Mouse (Mus musculus): ENCODE results near the gene Fbxw11. TPM values are rescaled to one million over a fixed set of nuclear protein-coding genes. Genes with fewer than 3 reads are reported as not detected.
"Not testable (repeated sequence)": the region's sequence is repeated elsewhere in the genome, so short reads cannot be mapped to it uniquely, and the experiment has no call there.

The Fbxw11 gene
- 49.9 and 58.7 TPM in 2 replicates for total RNA-seq (2017)

DNA sequence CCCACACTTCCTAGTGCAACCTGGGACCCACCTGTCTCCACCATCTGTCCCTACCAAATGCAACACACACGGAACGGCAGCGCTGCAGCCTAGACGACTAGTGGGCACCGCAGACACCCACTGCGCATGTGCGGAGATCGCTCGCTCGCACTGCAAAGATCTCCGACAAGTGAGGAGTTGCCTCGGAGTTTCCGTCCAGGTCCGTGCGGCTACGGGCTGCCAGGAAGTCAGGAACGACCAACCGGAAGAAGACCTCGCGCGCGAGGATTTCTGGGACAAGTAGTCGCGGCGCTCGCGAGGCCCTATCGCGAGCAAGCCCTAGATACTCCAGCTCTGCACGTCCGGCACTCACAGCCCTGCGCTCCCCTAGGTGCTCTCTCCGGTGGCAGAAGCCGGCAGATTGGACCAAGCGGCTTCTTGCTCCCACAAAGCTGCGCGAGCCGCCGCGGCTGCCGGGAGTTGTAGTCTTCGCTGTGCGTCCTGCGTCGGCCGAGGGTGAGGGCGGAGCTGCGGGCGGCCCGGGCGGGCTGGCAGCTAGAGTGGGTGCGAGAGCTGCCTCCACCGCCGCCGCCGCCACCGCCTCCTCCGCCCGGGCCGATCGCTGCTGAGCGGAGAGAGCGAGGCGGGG, at the start of gene Fbxw11:
Gene Fbxw11, plus strand, starts transcription at position 476 of the 628 bp plus-strand sequence.
- ATAC-seq (ENCODE audit: extremely low read depth, insufficient number of reproducible peaks, low FRiP score, poor library complexity, severe bottlenecking) = peak; percentile 82

DNA sequence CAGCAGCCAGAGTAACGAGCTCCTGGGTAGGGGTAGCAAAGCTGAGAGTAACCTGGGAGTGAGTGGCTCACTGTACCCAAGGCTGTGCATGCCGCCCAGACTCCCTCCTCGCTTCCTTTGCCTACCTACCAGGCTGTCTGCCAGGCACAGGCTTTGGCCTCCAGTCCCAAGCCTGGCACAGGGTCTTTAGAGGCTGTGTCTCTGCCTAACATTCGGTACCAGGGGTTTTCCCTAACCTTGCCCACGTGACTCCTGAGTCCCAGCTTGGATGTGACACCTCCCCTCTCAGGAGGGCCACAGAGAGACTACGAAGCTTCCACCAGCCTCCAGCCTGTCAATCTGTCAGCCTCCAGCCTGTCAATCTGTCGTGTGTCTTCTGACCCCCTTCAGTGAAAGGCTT, 49.4 kb upstream of the Fbxw11 start:
- ATAC-seq (ENCODE audit: extremely low read depth, insufficient number of reproducible peaks, low FRiP score, poor library complexity, severe bottlenecking) = no peak

- ATAC-seq (ENCODE audit: extremely low read depth, insufficient number of reproducible peaks, low FRiP score, poor library complexity, severe bottlenecking) = no peak
These were observed 48.4 kb upstream of the Fbxw11 start for GRCm38 (mm10) chr11:32594122-32594521.

- ATAC-seq (ENCODE audit: extremely low read depth, insufficient number of reproducible peaks, low FRiP score, poor library complexity, severe bottlenecking) = no peak
These were observed 42.2 kb upstream of the Fbxw11 start for GRCm38 (mm10) chr11:32600371-32600770.

DNA sequence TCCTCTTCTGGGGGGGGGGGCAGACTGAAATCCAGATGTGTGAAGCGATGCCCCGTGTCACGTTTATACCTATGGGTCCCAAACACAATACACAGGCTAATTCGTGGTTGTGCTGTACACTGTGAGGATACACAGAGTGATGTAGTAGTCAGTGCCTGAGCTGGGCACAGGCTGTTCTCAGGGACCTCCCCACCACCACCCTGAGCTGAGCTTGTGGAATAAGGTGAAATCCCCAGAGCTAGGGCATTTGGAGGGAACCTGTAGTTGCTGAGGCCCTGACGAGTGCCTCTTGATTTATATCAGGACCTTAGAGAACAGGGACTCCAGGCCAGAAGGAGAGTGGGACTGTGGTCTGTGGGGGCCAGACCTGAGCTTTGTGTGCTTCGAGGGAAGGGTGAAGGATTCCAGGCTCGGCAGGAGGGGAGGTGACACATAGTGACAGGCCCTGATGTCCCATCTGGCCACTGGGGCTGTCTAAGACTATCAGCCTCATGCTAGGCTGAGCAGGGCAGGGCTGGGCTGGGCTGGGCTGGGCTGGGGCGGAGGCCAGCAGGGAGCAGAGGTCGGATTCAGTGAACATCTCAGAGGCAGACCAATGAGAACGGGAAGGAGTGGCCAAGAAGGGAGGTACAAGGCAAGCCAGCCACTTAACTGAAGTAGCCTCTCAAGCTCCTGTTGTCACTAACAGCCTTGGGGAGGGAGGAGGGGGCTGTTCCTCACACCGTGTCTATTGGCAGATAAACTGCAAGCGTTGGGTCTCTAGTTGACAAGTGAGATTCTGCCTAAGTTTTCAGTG, 40.8 kb upstream of the Fbxw11 start:
- ATAC-seq (ENCODE audit: extremely low read depth, insufficient number of reproducible peaks, low FRiP score, poor library complexity, severe bottlenecking) = no peak

DNA sequence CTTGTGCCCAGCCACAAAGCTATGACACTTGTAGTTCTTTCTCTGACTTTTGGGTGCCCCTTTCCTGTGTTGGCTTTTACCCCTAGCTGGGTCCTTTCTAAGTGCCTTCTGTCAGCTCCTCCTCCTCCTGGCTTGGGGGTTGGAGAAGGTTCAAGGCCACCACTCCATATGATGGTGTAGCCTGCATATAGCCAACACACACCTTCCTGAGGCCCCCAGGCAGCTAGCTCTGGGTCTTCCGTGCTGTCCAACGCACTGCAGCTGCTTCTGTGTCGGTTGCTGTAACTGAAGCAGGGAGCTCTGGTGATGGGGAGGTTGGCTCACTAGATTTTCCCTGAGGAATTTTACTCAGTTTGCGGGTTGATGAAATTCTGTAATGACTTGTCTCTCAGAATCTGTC, 37.9 kb upstream of the Fbxw11 start:
- ATAC-seq (ENCODE audit: extremely low read depth, insufficient number of reproducible peaks, low FRiP score, poor library complexity, severe bottlenecking) = no peak

GRCm38 (mm10) chr11:32605131-32605860, 37.2 kb upstream of the Fbxw11 start:
- ATAC-seq (ENCODE audit: extremely low read depth, insufficient number of reproducible peaks, low FRiP score, poor library complexity, severe bottlenecking) = no peak

GRCm38 (mm10) chr11:32605907-32606306, 36.6 kb upstream of the Fbxw11 start:
- no peak for ATAC-seq (ENCODE audit: extremely low read depth, insufficient number of reproducible peaks, low FRiP score, poor library complexity, severe bottlenecking)

DNA sequence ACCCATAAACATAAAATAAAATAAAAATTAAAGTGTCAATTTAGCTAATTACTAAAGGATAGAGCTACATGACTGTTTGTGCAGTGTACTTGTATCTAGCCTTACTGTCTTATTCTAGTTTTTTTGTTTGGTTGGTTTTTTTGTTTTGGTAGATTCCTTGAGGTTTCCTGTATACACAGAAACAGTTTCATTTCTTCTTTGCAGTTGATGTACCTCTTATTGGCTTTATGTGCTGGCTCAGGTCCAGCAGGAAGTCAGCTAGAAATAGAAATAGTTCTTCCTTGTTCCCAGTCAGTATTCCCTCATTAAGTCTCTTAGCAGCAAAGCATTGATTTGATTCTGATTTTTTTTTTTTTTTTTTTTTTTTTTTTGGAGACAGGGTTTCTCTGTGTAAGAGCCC, 35.2 kb upstream of the Fbxw11 start:
- ATAC-seq (ENCODE audit: extremely low read depth, insufficient number of reproducible peaks, low FRiP score, poor library complexity, severe bottlenecking) = no peak

DNA sequence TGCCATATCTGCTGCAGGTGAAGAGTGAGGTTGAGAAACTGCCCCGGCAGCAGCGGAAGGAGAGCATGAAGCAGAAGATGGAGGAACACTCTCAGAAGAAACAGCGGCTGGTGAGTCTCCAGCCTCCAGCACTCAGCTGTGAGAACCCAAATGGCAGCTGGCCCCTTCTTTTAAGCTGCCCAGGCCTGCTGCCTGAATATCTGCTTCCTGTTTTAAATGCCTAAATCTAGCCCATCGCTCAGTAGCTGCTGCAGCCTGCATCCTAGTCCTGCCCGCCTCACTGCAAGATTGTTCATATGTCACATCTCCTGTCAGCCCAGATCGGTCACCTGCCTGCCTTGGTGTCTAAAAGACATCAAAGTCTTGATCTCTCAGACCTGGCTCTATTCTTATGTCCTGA, 31.9 kb upstream of the Fbxw11 start:
- ATAC-seq (ENCODE audit: extremely low read depth, insufficient number of reproducible peaks, low FRiP score, poor library complexity, severe bottlenecking) = no peak

DNA sequence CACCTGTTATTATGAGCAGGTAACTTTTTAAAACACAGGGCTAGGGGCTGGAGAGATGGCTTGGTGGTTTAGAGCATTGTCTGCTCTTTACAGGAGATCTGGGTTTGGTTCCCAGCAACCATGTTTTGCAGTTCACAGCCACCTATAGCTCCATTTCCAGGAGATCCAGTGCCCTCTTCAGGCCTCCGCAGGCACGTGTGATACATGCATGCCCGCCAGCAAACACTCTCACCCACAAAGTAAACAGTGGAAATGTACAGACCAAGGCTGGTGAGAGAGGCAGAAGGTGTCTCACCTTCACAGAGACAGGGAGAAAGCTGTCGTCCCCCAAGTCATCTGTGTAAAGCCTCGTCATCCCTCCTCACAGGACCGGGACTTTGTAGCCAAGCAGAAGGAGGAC, 30.2 kb upstream of the Fbxw11 start:
- no peak for ATAC-seq (ENCODE audit: extremely low read depth, insufficient number of reproducible peaks, low FRiP score, poor library complexity, severe bottlenecking)

DNA sequence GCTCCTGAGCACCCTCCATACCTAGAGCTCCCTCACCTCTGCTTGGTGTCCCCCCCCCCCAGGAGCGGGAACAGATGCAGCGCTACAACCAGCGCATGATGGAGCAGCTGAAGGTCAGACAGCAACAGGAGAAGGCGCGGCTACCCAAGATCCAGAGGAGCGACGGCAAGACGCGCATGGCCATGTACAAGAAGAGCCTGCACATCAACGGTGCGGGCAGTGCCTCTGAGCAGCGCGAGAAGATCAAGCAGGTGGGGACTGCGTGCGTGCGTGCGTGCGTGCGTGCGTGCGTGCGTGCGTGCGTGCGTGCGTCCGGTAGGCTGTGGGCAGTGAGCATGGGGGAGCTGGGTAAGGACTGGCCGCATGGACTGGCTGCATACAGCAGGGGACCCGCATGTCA, 28.1 kb upstream of the Fbxw11 start:
- ATAC-seq (ENCODE audit: extremely low read depth, insufficient number of reproducible peaks, low FRiP score, poor library complexity, severe bottlenecking) = no peak

DNA sequence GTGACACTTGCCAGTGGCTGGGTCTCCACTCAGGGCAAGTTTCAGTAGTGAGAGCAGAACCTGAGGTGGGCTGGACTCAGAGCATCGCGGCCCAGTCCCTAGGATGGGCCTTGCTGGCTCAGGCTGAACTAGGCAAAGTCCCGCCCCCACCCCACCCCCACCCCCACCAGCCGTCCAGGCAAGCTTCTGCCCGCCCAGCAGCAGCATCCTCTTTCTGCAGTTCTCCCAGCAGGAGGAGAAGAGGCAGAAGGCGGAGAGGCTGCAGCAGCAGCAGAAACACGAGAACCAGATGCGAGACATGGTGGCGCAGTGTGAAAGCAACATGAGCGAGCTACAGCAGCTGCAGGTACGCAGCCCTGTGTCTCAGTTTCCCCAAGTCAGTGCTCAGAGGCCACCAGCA, 27.0 kb upstream of the Fbxw11 start:
- ATAC-seq (ENCODE audit: extremely low read depth, insufficient number of reproducible peaks, low FRiP score, poor library complexity, severe bottlenecking) = no peak

DNA sequence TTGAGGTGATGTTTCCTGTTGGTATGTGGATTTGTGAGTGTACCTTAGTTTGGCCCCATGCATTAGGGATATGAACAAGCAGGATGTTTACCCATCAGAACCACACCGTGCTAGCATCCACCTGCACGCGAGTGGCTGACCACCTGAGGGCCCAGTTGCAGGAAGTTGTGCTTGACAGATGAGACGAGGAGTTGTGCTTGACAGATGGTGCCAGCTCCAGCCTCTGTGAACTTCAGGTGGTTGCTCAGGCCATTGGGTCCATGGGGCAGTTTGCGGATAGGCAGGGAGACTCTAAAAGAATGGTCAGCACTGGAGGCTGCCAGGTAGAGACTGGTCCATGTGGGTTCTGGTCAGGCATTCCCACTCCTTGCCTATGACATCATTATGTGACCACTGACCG, 26.4 kb upstream of the Fbxw11 start:
- ATAC-seq (ENCODE audit: extremely low read depth, insufficient number of reproducible peaks, low FRiP score, poor library complexity, severe bottlenecking) = no peak

DNA sequence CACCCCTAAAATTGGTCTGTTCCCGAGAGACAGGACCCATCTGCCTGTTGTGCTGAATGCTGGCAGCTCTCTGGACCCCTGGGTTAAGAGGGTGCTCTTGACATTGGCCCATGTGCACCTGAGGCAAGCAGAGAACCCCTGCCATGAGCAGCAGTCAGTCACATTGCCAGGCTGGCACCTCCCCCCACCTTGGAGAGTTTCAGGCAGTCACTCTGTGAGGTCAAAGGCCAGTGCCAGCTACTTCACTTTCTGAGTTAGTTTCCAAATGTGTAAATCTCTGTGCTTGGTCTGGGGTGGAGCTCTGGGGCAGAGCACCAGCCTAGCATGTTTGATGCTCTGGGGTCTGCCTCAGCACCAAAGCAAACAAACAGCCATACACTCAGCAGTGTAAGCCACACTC, 24.5 kb upstream of the Fbxw11 start:
- ATAC-seq (ENCODE audit: extremely low read depth, insufficient number of reproducible peaks, low FRiP score, poor library complexity, severe bottlenecking) = no peak

- not testable (repeated sequence) for ATAC-seq (ENCODE audit: extremely low read depth, insufficient number of reproducible peaks, low FRiP score, poor library complexity, severe bottlenecking)
These were observed 23.9 kb upstream of the Fbxw11 start for GRCm38 (mm10) chr11:32618641-32619040.

DNA sequence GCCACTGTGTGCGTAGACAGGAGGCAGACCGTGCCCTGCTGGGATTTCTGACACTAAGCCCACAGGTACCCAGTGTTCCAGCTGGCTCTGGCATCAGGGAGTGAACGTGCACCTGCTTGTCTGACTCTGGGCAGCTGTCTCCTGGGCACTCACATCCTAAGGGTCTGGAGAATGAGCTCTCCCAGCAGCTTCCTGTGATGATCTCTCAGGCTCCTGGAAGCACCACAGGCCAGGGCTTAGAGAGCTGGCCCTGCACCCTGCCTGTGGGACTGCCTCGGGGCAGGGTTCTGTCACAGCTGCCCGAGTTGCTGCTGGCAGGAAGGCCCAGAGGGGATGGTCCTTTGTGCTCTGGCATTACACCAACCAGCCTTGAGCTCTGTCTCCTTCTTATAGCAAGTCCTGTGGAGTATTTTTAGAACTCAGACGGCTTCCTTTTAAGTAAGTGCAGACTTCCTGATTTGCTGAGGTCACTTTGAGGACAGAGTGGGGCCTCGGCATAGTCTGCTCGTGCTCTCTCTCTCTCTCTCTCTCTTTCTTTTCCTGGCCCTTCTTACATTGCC, 23.2 kb upstream of the Fbxw11 start:
- peak; percentile 32; the same call in 1 of the 2 replicates for ATAC-seq (ENCODE audit: extremely low read depth, insufficient number of reproducible peaks, low FRiP score, poor library complexity, severe bottlenecking)

GRCm38 (mm10) chr11:32619866-32620456, 22.6 kb upstream of the Fbxw11 start:
- ATAC-seq (ENCODE audit: extremely low read depth, insufficient number of reproducible peaks, low FRiP score, poor library complexity, severe bottlenecking) = no peak

DNA sequence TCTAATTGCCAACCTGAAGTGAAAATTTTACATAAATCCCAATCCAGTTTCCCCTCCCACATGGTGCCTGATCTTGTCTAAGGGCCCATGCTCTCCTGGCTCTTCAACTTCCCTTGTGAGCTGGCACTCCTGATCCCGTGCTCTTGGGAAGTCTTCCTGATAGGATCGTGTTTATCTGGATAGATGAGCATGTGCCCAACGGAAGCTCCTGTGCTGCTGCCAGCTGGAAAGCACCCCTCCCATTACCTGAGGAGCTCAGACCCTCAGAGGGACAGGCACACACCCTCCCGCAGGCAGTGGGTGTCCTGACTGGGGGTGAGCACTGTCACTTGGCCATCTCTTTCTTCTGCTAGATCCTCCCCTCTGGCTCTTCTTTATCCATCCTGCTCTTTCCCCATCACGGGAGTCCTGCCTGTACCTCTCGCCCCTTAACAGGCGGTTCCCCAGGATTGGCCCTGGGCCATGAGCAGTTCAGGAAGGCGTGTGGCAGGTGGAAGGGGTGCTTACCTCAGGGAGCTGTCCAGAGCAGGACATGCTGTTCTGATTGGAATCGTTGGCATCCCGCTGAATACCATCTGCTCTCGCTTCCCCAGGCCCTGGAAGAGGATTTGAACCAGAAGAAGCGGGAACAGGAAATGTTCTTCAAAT, 20.6 kb upstream of the Fbxw11 start:
- no peak for ATAC-seq (ENCODE audit: extremely low read depth, insufficient number of reproducible peaks, low FRiP score, poor library complexity, severe bottlenecking)
